Mouse (Mus musculus) lung, embryonic 14.5 days (tissue): ENCODE results near the gene Stk4. TPM values are rescaled to one million over a fixed set of nuclear protein-coding genes. Genes with fewer than 3 reads are reported as not detected.

Experiments
- ATAC-seq: fragments of 200-750 bp; cut with Nextera tagmentation; 2 replicates; pipeline ENCODE4 v1.8.0; 2017; ENCODE audit warnings: mild to moderate bottlenecking, moderate TSS enrichment, moderate library complexity; ENCODE audit not compliant: insufficient read depth
- DNase-seq: peaks from one replicate; pipeline ENCODE4 v3.0.0-alpha.2; 2015
- H3K27ac ChIP-seq: fragments of 300-500 bp; sonication (generic); 2 replicates; pipeline ENCODE4 v1.5.1; 2014; ENCODE audit warnings: low read depth, mild to moderate bottlenecking, moderate library complexity
- H3K27me3 ChIP-seq: fragments of 300-500 bp; sonication (generic); 2 replicates; pipeline ENCODE4 v1.6.1; 2014; ENCODE audit warnings: low read length, control low read depth; ENCODE audit not compliant: insufficient read depth
- H3K36me3 ChIP-seq: fragments of 300-500 bp; sonication (generic); 2 replicates; pipeline ENCODE4 v1.6.1; 2014; ENCODE audit warnings: control low read depth; ENCODE audit not compliant: insufficient read depth
- H3K4me1 ChIP-seq: fragments of 300-500 bp; sonication (generic); 2 replicates; pipeline ENCODE4 v1.6.1; 2014; ENCODE audit warnings: antibody characterized with exemption, control low read depth; ENCODE audit not compliant: insufficient read depth
- H3K4me2 ChIP-seq: fragments of 300-500 bp; sonication (generic); 2 replicates; pipeline ENCODE4 v1.6.1; 2014; ENCODE audit warnings: mild to moderate bottlenecking
- H3K4me3 ChIP-seq: fragments of 300-500 bp; sonication (generic); 2 replicates; pipeline ENCODE4 v1.5.1; 2014; ENCODE audit warnings: low read depth, low read length
- H3K9ac ChIP-seq: fragments of 300-500 bp; sonication (generic); 2 replicates; pipeline ENCODE4 v1.6.1; 2014
- H3K9me3 ChIP-seq: fragments of 300-500 bp; sonication (generic); 2 replicates; pipeline ENCODE4 v1.6.1; 2016; ENCODE audit warnings: low read depth, low read length, control low read depth
- CTCF ChIP-seq: IDR thresholded peaks from 2 replicates; pipeline ENCODE4 v1.5.1; 2016; ENCODE audit warnings: antibody characterized with exemption, low read depth
- WGBS: fragments of 180-500 bp; shearing (Covaris S2); extraction: QIAGEN DNeasy Blood & Tissue Kit; methylation state at CpG from one replicate; pipeline ENCODE4 v1.1.7; 2014; 5-methylcytosine and 5-hydroxymethylcytosine counted together
- polyA plus RNA-seq: library from polyadenylated mRNA; unstranded; fragments of >200 nt; fragmentation: Nextera tagmentation; extraction: Ambion mirVana; gene quantifications from 2 replicates; pipeline ENCODE4 v1.2.1, GENCODE M21; 2014

Gene Stk4
- polyA plus RNA-seq, 1 experiment from 2014 or later = 33.7 TPM

- no peaks in the 10 kb centered on the region for H3K36me3 ChIP-seq
- H3K4me3 ChIP-seq = no peak overlapping the region
- TF ChIP-seq CTCF = no peak
- no peaks in the 10 kb centered on the region for H3K27me3 ChIP-seq
- no peak overlapping the region for H3K9ac ChIP-seq
- no peaks in the 10 kb centered on the region for H3K9me3 ChIP-seq
- WGBS = 81% methylated on average over 5 of the region's 5 CpGs
- no peak for ATAC-seq
- H3K4me2 ChIP-seq = no peak overlapping the region
- H3K27ac ChIP-seq = no peak overlapping the region
- DNase-seq = no peak
- no peaks in the 10 kb centered on the region for H3K4me1 ChIP-seq
Observed at GRCm38 (mm10) chr2:164196700-164196990, 126.5 kb downstream of the Stk4 start.

GRCm38 (mm10) chr2:164199626-164200327 is 129.7 kb downstream of the Stk4 start, which contains the start of gene Wfdc15a:
Wfdc15a (minus strand) TSS chr2:164200130.
- Histone ChIP-seq H3K4me1 (no peaks in the 10 kb centered on the region), H3K36me3 (no peaks in the 10 kb centered on the region), H3K27me3 (no peaks in the 10 kb centered on the region), H3K4me3 (no peak within 1 kb of the TSS), H3K27ac (no peak within 1 kb of the TSS), H3K9me3 (no peaks in the 10 kb centered on the region), H3K9ac (no peak within 1 kb of the TSS), H3K4me2 (no peak within 1 kb of the TSS)
- WGBS = 78% methylated on average over 20 of the region's 20 CpGs
- no peak for TF ChIP-seq CTCF
- ATAC-seq = no peak
- no peak for DNase-seq

Other genes with a start within 250 kb of the Stk4 start
- 0.39 and 0.68 TPM in 2 replicates for gene Ccn5, start 249.5 kb upstream of the Stk4 start, polyA plus RNA-seq
- not detected in 2 replicates for gene Kcnk15, start 216.7 kb upstream of the Stk4 start, polyA plus RNA-seq
- 0.11 and 0.25 TPM in 2 replicates for gene Rims4, start 151.6 kb upstream of the Stk4 start, polyA plus RNA-seq
- 316 and 319 TPM in 2 replicates for gene Ywhab, start 75.4 kb upstream of the Stk4 start, polyA plus RNA-seq
- 1.1 and 1.8 TPM in 2 replicates for gene Pabpc1l, start 44.9 kb upstream of the Stk4 start, polyA plus RNA-seq
- gene Tomm34, start 847 bp downstream of the Stk4 start, polyA plus RNA-seq = 54.2 and 54.4 TPM in 2 replicates
- not detected in 2 replicates for gene Kcns1, start 100.8 kb downstream of the Stk4 start, polyA plus RNA-seq
- not detected in 2 replicates for gene Wfdc5, start 112.4 kb downstream of the Stk4 start, polyA plus RNA-seq
- gene Wfdc12, start 120.3 kb downstream of the Stk4 start, polyA plus RNA-seq = not detected in 2 replicates
- gene Wfdc15a, start 129.8 kb downstream of the Stk4 start, polyA plus RNA-seq = not detected in 2 replicates
- gene Wfdc15b, start 151.3 kb downstream of the Stk4 start, polyA plus RNA-seq = not detected in 2 replicates
- gene Svs2, start 168.1 kb downstream of the Stk4 start, polyA plus RNA-seq = not detected in 2 replicates
- not detected in 2 replicates for gene Svs3b, start 186.3 kb downstream of the Stk4 start, polyA plus RNA-seq
- not detected in 2 replicates for gene Svs4, start 208.1 kb downstream of the Stk4 start, polyA plus RNA-seq
- not detected in 2 replicates for gene Svs3a, start 218.9 kb downstream of the Stk4 start, polyA plus RNA-seq
- gene Svs6, start 246.4 kb downstream of the Stk4 start, polyA plus RNA-seq = not detected in 2 replicates